Mouse (Mus musculus): ENCODE data around the gene Ppp1ca.

GRCm38 (mm10) chr19:4226779-4227178, 34.9 kb downstream of the Ppp1ca start:
- TF ChIP-seq CTCF (IDR thresholded peaks at IDR 0.05; ENCODE audit: control insufficient read depth, insufficient read depth, insufficient read length) (no peak), FOSL1 (IDR thresholded peaks at IDR 0.05; ENCODE audit: insufficient read depth, low read length, poor library complexity, severe bottlenecking) (no peak), USF1 (IDR thresholded peaks at IDR 0.05; ENCODE audit: low read depth) (no peak), CEBPB (IDR thresholded peaks at IDR 0.05; ENCODE audit: low read depth) (no peak), MAX (IDR thresholded peaks at IDR 0.05) (no peak), MYOD1 (IDR thresholded peaks at IDR 0.05; ENCODE audit: control insufficient read depth, insufficient read length, low read depth) (no peak), MYOG (IDR thresholded peaks at IDR 0.05; ENCODE audit: control insufficient read depth, extremely low read depth, insufficient read length) (no peak)
